Mouse (Mus musculus) cerebellum, adult 2 months (tissue): ENCODE results near the gene Mtmr1. TPM values are rescaled to one million over a fixed set of nuclear protein-coding genes. Genes with fewer than 3 reads are reported as not detected.

Experiments used
- DNase-seq, 2 experiments: peaks; one replicate each; pipeline ENCODE4 v3.0.0; 2021
- H3K27ac ChIP-seq: fragments of 200-500 bp; 2 replicates; pipeline ENCODE4 v1.5.1; 2012; ENCODE audit warnings: low read length, control low read depth, inconsistent platforms; ENCODE audit not compliant: insufficient read depth
- H3K27me3 ChIP-seq: fragments of 200-500 bp; 2 replicates; pipeline ENCODE4 v1.6.1; 2012; ENCODE audit warnings: inconsistent platforms, mild to moderate bottlenecking, low read length, moderate library complexity; ENCODE audit not compliant: control insufficient read depth, insufficient read depth
- H3K4me1 ChIP-seq: fragments of 200-500 bp; 2 replicates; pipeline ENCODE4 v1.6.1; 2011; ENCODE audit warnings: low read length; ENCODE audit not compliant: control insufficient read depth, insufficient read depth
- H3K4me3 ChIP-seq: fragments of 200-500 bp; replicated peaks from 2 replicates; pipeline ENCODE3; 2011; ENCODE audit warnings: mild to moderate bottlenecking, low read depth, low read length, control low read depth; ENCODE audit not compliant: insufficient read depth
- CTCF ChIP-seq: fragments of 200-500 bp; IDR thresholded peaks from 2 replicates; pipeline ENCODE4 v1.5.1; 2011; ENCODE audit warnings: low read depth, mild to moderate bottlenecking, control low read depth, low read length, moderate library complexity, borderline replicate concordance; ENCODE audit not compliant: insufficient read depth
- POLR2A ChIP-seq: fragments of 200-500 bp; IDR thresholded peaks from 2 replicates; pipeline ENCODE4 v1.6.1; 2011; ENCODE audit warnings: low read length, control low read depth, borderline replicate concordance; ENCODE audit not compliant: insufficient read depth
- WGBS: fragments of 180-500 bp; shearing (Covaris S2); methylation state at CpG from one replicate; pipeline ENCODE4 v1.1.7; 2018; 5-methylcytosine and 5-hydroxymethylcytosine counted together
- polyA plus RNA-seq: library from polyadenylated mRNA; depleted of rRNA; stranded (reverse); fragments of >200 nt; gene quantifications from 2 replicates; pipeline ENCODE4 v1.2.3, GENCODE M21; 2012

Gene Mtmr1
- polyA plus RNA-seq, 1 experiment = 26.7 TPM

DNA sequence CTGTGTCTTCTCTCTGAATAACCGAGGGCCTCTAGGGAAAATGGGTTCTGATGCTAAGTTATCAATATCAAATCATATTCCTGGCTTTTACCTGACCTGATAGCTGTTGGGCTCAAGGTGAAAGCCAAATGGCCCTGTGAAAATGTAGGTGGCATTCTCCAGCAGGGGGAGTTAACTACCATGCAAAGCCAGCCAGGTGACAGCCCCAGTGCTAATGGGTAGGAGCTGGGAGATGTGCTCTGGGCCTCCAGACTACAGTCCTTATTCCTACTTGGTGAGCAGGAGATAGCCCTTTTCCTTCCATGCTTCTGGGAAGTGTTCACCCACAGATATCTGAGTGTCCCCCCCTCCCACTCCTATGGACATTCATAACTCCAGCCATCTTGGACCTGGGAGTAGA, 60.3 kb downstream of the Mtmr1 start:
- WGBS = 73% methylated on average over 1 of the region's 1 CpGs
- peak; percentile 23; the same call in 1 of the 2 replicates for TF ChIP-seq CTCF
- TF ChIP-seq POLR2A = no peak
- Histone ChIP-seq H3K4me3 (no peak overlapping the region), H3K4me1 (no peaks in the 10 kb centered on the region), H3K27ac (no peak overlapping the region), H3K27me3 (no peaks in the 10 kb centered on the region)
- DNase-seq = no peak

DNA sequence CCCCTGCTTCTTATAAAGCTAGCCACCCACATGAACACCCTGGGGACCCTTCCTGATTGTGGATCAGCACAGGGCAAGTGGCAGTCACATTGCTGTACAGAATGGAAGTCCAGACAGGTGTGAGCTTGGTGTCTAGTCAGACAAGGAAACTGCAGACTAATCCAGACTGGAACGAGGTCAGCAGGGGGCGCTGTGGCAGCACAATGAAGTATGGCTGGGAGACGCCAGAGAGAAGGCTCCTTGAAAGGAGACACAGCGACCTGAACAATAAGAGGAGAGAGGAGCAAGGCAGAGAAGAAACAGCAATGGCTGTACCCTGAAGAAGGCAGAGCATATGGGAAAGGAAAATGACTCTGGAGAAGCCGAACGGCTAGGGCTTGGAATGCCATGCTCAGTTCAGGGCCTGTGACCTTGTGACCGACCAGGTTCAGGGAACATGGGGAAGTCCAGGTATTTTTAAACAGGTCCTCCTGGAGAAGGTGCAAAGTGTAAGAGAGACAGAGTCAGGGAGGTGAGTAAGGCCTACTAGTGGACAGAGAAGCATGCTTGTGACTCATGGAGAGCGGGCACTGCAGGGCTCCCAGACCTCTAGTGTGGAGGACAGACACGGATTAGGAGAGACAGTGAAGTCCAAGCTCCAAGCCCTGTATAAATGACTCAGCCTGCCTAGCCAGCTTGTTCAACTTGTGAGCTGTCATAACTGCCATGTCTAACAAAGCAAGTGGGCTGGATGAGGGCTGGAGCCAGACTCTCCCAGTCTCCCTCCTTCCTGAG, 61.4 kb downstream of the Mtmr1 start:
- peak; percentile 63 to 81 for DNase-seq
- Histone ChIP-seq H3K4me3 (no peak overlapping the region), H3K4me1 (no peaks in the 10 kb centered on the region), H3K27me3 (no peaks in the 10 kb centered on the region), H3K27ac (no peak overlapping the region)
- TF ChIP-seq CTCF = peak; percentile 83
- TF ChIP-seq POLR2A = no peak
- 38% methylated on average over 9 of the region's 9 CpGs for WGBS

DNA sequence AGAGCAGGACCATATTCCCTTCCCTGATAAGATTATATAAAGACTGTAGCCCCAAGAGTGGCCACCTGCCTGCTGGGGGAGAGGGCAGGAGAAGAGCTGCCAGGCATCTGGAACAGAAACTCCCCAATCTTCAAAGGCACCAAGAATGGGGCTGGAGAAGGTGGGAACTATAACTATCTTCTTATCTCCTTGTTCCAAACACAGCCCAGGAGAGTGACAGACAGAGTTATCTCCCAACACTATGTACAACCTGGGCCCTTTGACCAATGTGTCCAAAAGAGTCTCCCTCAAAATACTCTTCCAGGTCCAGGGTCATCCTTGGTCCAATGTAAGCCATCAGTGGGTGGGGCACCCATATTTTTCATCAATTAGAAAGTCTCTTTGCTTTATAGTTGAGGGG, 62.9 kb downstream of the Mtmr1 start:
- DNase-seq = no peak
- no peak overlapping the region for H3K27ac ChIP-seq
- no peaks in the 10 kb centered on the region for H3K4me1 ChIP-seq
- no peak for TF ChIP-seq CTCF
- TF ChIP-seq POLR2A = no peak
- H3K27me3 ChIP-seq = no peaks in the 10 kb centered on the region
- H3K4me3 ChIP-seq = no peak overlapping the region

DNA sequence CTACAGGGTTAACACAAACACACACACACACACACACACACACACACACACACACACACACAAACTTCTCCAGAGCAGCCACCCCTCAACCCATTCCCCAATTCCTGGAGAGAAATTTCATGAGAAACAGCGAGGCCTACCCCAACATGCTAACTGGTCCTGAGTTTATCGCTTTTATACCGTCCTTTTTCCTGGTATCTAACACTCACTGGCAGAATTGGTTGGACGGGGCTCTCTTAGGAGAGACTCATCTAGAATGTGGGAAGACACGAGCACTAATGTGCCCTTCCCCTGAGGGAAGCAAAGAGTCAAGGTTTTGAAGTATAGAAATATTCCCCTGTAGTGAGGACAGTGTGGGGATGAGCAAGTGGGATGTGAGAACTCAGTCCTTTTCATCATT, 66.3 kb downstream of the Mtmr1 start:
- Histone ChIP-seq H3K27me3 (no peaks in the 10 kb centered on the region), H3K4me1 (no peaks in the 10 kb centered on the region), H3K4me3 (no peak overlapping the region), H3K27ac (no peak overlapping the region)
- no peak for DNase-seq
- no peak for TF ChIP-seq POLR2A
- TF ChIP-seq CTCF = no peak
- WGBS = 86% methylated on average over 5 of the region's 5 CpGs

DNA sequence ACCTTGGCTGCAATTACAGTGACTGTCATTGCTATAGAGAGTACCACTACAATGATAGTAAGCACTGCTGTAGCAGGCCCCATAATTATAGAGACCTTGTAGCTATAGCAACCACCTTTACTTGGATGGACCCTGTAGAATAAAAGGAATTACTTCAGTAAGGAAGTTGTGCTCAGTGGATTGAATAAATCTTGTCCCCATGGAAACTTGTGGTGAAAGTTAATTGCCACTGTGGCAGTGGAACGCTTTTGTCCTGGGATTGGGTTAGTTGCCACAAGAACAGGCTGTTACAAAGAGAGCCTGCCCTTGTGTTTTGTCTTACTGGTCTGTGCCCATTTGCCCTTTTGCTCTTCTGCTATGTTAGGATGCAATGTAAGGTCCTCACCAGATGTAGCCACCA, 69.9 kb downstream of the Mtmr1 start:
- TF ChIP-seq POLR2A = no peak
- TF ChIP-seq CTCF = no peak
- 65% methylated on average over 1 of the region's 1 CpGs for WGBS
- DNase-seq = no peak
- Histone ChIP-seq H3K27me3 (no peaks in the 10 kb centered on the region), H3K4me3 (no peak overlapping the region), H3K27ac (no peak overlapping the region), H3K4me1 (no peaks in the 10 kb centered on the region)

DNA sequence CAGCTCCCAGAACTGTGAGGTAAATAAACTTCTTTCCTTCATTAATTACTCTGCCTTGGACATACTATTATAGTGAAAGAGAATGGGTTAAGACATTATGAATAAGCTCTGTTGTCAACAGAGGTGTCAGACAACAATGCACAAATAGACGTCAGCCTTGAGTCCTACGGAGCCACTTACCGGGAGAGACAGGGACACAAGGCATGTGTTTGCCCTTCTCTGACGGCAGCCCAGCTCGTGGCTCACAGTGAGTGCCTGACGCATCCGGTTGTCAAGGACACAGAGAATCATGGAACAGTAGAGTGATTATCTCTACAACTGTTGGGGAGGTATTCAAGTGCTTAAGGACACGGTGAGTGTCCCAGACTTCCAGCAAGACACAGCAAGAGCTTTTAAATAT, 70.3 kb downstream of the Mtmr1 start:
- Histone ChIP-seq H3K4me1 (no peaks in the 10 kb centered on the region), H3K27me3 (no peaks in the 10 kb centered on the region), H3K4me3 (no peak overlapping the region), H3K27ac (no peak overlapping the region)
- WGBS = 44% methylated on average over 8 of the region's 8 CpGs
- TF ChIP-seq POLR2A (no peak), CTCF (no peak)
- no peak for DNase-seq

DNA sequence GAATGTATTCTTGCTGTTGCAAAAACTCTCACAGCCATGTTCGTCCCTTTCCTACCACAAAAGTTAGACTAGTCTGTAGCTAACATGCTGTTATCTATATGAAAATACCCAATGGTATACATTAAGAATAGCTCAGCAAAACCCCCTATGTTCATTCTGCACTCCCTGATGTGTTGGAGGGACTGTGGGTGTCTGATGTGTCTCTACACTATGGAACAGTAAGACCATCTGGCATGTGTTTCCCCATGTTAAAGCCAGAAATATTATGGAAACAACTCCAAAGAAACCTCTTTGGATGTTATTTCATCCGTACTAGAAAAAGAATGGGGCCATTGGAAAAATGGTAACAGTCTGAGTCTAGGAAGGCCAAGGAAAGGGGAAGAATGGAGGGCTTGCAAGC, 71.0 kb downstream of the Mtmr1 start:
- Histone ChIP-seq H3K4me1 (no peaks in the 10 kb centered on the region), H3K27ac (no peak overlapping the region), H3K27me3 (no peaks in the 10 kb centered on the region), H3K4me3 (no peak overlapping the region)
- TF ChIP-seq CTCF = no peak
- TF ChIP-seq POLR2A = no peak
- no peak for DNase-seq
- WGBS = 71% methylated on average over 2 of the region's 2 CpGs

DNA sequence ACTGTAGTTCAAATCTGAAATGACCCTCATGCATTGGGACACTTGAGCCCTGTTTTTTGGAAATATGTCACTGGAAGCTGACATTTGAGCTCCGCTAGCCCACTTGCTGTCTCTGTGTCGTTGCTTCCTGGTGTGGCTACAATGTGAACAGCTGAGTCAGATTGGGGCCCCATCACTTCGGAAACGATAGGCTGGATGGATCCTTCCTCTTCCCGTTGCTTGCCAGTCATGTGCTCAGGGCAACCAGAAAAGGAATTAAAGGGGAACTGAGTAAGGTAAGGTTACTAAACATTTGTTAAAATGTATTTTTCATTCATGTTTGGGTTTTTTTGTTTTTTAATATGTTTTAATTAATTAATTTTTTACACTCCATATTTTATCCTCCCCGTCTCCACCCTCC, 74.9 kb downstream of the Mtmr1 start:
- 83% methylated on average over 6 of the region's 6 CpGs for WGBS
- Histone ChIP-seq H3K4me3 (no peak overlapping the region), H3K27ac (no peak overlapping the region), H3K4me1 (no peaks in the 10 kb centered on the region), H3K27me3 (no peaks in the 10 kb centered on the region)
- TF ChIP-seq CTCF (no peak), POLR2A (no peak)
- DNase-seq = no peak
